Mouse (Mus musculus): Measurements from ENCODE around the gene Mcemp1. TPM values are rescaled to one million over a fixed set of nuclear protein-coding genes. Genes with fewer than 3 reads are reported as not detected.
A peak's percentile ranks its signal among the peaks of the same experiment; 100 is the strongest.

Gene Mcemp1
- total RNA-seq (2018; cell fraction: chromatin; rRNA removed), result under 1 TPM in 2 of 26 experiments, not detected in 24; 0.48 to 0.49 TPM
- total RNA-seq (2018; cell fraction: cytosol; rRNA removed), result under 1 TPM in 25 of 26 experiments, not detected in 1; 0.25 to 0.99 (median 0.52) TPM
- total RNA-seq (2018; cell fraction: nucleus; rRNA removed), result under 1 TPM in 14 of 26 experiments, not detected in 12; 0.34 to 0.96 (median 0.47) TPM
- 0.22 to 0.92 TPM (median 0.34 TPM) in 3 replicates for polyA plus RNA-seq (2018)

DNA sequence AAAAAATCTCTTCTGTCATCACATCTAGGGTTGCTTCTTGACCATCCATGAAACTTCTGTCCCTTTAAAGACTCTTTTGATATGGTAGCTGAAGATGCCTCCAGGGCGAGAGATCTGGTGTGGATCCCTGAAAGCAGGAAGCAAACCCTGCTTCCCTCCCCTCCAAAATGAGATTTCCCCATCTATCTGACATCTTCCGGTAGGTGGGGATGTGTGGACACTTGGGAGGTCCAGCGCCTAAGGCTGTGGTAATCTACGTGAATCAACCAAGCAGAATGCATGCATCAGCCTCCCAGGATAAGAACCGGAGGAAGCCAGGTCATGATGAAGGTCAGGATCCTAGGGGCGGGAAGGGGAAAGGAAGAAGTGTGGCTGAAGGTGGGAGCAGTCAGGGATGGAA, at the start of gene Mcemp1:
Mcemp1 (plus strand) TSS at position 248 of the 400 bp plus-strand sequence.
- Histone ChIP-seq H3K36me3 (ENCODE audit: inconsistent target) (no peaks in the 10 kb centered on the region), H3K27ac (peak within 1 kb of the TSS; percentile 45), H3K79me2 (ENCODE audit: inconsistent target) (peaks cover 5% of the 10 kb centered on the region; the same call in 1 of the 2 replicates), H3K4me3 (ENCODE audit: inconsistent target) (no peak within 1 kb of the TSS)
- WGBS (ENCODE audit: missing documents), result 49% methylated on average over 6 of the region's 6 CpGs

DNA sequence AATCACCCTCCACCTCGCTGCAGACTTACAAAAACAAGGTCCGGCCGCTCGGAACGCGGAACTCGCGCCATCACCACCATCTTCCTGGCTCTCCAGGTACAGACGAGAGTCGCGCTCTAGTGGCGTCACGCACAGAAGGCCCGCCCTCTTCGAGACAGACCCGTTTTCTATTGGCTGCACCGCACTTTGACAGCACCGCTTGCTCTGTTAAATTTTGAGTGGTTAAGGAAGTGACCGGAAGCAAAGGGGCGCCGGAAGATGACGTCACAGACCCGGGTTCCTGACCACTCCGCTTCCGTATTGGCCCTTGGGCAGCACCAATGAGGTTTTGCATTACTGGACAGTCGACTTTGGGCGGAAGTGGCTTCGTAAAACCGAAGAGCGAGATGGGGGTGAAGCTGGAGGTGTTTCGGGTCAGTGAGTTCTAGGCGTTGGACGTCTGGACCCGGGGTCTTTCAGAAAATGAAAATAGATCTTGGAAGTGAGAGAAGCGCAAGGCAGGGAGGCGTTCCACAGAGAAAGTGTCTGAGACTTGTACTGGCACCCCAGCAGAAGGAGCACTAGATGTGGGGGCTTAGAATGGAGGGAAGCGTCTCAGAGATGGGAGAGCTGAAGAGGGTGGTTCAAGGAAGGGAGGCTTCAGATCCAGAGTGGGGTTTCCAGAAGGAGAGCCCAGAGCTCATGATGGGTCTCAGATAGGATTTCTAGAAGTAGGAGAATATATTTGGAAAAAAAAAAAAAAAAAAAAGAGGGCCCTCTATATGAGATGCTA, 44.2 kb upstream of the Mcemp1 start, which contains the start of the genes Xab2 and Pet100:
Xab2 (minus strand) TSS at position 118 of the 772 bp plus-strand sequence.
Pet100 (plus strand) TSS at position 350 of the 772 bp plus-strand sequence.
- WGBS (ENCODE audit: missing documents), result 1% methylated on average over 36 of the region's 37 CpGs
- Histone ChIP-seq H3K36me3 (ENCODE audit: inconsistent target) (peaks cover 32% of the 10 kb centered on the region), H3K4me3 (ENCODE audit: inconsistent target) (peak within 1 kb of the TSS; percentile 99), H3K79me2 (ENCODE audit: inconsistent target) (peaks cover 44% of the 10 kb centered on the region), H3K27ac (peak within 1 kb of the TSS; percentile 46)

DNA sequence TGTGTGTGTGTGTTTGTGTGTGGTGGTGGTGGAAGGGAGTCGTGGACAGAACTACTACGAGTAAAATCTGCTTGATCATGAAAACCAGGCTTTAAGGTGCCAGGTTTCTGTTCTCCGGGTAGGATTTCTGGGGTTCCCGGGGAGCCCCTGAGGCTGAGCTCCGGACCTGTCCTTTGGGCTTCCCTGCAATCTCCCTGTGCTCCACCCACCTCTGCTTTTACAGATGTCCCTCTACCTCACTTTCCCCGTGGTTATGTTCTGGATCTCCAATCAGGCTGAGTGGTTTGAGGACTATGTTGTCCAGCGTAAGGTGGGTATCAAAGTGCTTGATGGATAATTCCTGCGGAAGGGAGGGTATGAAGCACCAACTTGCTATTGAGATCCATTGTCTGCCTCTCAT, 43.4 kb upstream of the Mcemp1 start:
- no peak overlapping the region for H3K27ac ChIP-seq
- H3K4me3 ChIP-seq (ENCODE audit: inconsistent target), result peak overlapping the region; percentile 99
- H3K36me3 ChIP-seq (ENCODE audit: inconsistent target), result peaks cover 24% of the 10 kb centered on the region
- 74% methylated on average over 4 of the region's 8 CpGs for WGBS (ENCODE audit: missing documents)
- peaks cover 44% of the 10 kb centered on the region for H3K79me2 ChIP-seq (ENCODE audit: inconsistent target)

DNA sequence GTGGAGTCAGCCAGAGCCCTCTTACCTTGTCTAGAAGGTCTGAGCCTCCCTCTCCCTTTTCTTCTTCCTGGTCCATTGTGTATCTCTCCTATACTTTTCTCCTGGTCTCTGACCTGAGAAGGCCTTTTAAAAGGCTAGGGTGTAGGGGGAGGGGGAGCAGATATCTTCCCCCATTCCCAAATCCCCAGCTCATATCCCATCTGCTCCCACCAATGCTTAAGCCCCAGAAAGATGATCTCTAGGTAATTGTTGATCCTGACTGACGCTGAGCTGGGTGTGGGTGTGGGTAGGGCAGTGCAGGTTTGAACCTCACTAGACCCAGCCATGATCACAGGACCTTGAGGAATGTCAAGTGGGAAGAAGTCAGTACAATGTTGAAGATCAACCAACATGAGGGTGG, 40.1 kb upstream of the Mcemp1 start, which contains the start of gene Pcp2:
Pcp2 (minus strand) TSS at position 101 of the 400 bp plus-strand sequence.
- WGBS (ENCODE audit: missing documents), result 100% methylated on average over 1 of the region's 1 CpGs
- H3K36me3 ChIP-seq (ENCODE audit: inconsistent target), result 0 out of 2 replicates have a peak, but pooled peaks cover 8% of the 10 kb centered on the region
- peaks cover 17% of the 10 kb centered on the region for H3K79me2 ChIP-seq (ENCODE audit: inconsistent target)
- H3K4me3 ChIP-seq (ENCODE audit: inconsistent target), result no peak within 1 kb of the TSS
- H3K27ac ChIP-seq, result no peak within 1 kb of the TSS

DNA sequence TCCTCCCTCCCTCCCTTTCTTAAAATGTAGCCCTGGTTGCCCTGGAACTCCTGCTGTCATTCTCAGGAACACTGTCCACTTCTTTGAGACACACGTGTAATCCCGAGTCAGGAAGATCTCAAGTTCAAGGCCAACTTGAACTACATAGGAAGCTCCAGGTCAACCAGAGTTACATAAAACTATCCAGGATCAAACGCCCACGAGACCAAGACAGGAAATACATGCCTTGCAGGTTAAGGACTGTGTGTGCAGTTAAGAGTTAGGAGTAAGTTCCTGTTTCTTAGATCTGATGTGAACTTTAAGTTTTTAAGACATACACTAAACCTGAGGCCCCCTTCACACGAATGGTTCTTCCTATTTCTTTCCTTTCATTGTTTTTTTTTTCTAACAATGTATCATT, 38.6 kb upstream of the Mcemp1 start:
- 0 out of 2 replicates have a peak, but pooled peaks cover 8% of the 10 kb centered on the region for H3K36me3 ChIP-seq (ENCODE audit: inconsistent target)
- H3K79me2 ChIP-seq (ENCODE audit: inconsistent target), result peaks cover 18% of the 10 kb centered on the region
- no peak overlapping the region for H3K4me3 ChIP-seq (ENCODE audit: inconsistent target)

DNA sequence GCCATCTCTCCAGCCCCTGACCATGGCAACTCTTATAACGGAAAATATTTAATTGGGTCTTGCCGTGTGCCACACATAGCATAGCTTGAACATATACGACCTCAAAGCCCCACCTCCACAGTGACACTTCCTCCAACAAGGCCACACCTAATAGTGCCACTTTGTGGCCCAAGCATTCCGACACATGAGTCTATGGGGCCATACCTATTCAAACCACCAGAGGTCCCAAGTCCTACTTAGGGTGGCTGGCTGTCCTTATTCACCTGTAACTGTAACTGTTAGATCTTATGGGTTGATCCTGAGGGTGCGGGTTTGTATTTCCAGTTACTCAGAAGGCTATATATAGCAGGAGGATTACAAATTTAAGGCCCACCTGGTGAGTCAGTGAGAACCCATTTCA, 37.5 kb upstream of the Mcemp1 start:
- Histone ChIP-seq H3K27ac (no peak overlapping the region), H3K36me3 (ENCODE audit: inconsistent target) (peaks cover 10% of the 10 kb centered on the region), H3K79me2 (ENCODE audit: inconsistent target) (peaks cover 24% of the 10 kb centered on the region), H3K4me3 (ENCODE audit: inconsistent target) (no peak overlapping the region)
- 80% methylated on average over 5 of the region's 5 CpGs for WGBS (ENCODE audit: missing documents)

More for the DNA sequence above, 38.6 kb upstream of the Mcemp1 start:
- 15% methylated on average over 5 of the region's 5 CpGs for WGBS (ENCODE audit: missing documents)
- no peak overlapping the region for H3K27ac ChIP-seq

DNA sequence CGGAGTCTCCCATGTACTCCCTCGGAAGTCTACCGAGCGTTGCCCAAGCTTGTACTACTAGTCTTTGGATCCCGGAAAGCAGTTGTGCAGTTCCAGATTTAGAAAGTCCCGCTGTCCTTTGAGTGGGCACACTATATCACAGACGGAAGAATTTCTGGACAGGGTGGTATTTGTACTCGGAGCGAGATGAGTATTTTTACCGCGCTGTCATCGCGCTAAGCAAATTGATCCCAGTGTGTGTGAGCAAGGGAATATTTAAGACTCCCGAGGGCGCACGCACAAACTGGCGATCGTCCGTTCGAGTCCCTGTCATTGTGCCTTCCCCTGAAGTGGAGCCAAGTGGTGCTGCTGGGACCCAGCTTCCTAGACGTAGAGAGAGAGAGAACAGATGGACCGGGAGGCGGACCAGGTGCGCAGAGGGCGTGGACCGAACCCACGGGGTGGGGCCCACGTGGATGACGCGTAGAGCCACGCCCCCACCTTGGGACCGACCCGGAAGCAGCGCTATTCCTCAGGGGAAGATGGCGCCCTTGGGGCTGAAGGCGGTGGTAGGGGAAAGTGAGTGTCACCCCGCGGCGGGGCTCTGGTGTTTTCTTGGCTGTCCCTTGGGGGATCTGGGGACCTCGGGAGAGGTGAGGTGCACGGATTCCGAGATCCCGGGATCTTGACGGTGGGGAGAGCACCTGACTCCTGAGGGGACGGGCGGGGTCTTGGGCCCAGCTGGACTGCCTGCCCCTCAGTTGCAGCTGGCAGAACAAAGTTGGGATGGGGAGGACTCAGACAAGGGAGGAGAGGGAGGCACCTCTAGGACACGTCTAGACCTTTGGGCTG, 34.7 kb upstream of the Mcemp1 start, which contains the start of gene Stxbp2:
Stxbp2 (plus strand) TSS at position 309 of the 831 bp plus-strand sequence.
- peaks cover 31% of the 10 kb centered on the region for H3K36me3 ChIP-seq (ENCODE audit: inconsistent target)
- peak within 1 kb of the TSS; percentile 83 for H3K27ac ChIP-seq
- WGBS (ENCODE audit: missing documents), result 4% methylated on average over 43 of the region's 47 CpGs
- H3K79me2 ChIP-seq (ENCODE audit: inconsistent target), result peaks cover 37% of the 10 kb centered on the region
- H3K4me3 ChIP-seq (ENCODE audit: inconsistent target), result peak within 1 kb of the TSS; percentile 100

DNA sequence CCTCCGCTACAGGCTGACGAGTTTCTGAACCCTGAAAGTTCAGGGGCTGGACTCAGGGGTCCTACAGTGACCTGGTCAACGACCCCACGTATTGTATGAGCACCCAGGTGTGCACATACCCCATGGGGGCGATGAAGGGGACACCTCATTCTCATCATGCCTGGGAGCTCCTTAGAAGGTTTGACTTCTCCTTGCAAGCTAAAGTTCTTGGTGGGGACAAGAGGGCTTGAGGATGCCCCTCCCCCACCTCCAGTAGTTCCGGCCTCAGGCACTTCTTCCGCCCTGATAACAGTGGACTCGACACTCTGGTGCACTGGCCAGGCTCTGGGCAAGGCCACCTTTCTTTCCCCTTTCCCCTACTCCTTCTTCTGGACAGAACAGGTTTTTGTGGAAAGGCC, 34.1 kb upstream of the Mcemp1 start:
- 0% methylated on average over 8 of the region's 8 CpGs for WGBS (ENCODE audit: missing documents)
- Histone ChIP-seq H3K36me3 (ENCODE audit: inconsistent target) (peaks cover 37% of the 10 kb centered on the region), H3K27ac (peak overlapping the region; percentile 83), H3K4me3 (ENCODE audit: inconsistent target) (peak overlapping the region; percentile 100), H3K79me2 (ENCODE audit: inconsistent target) (peaks cover 37% of the 10 kb centered on the region)

DNA sequence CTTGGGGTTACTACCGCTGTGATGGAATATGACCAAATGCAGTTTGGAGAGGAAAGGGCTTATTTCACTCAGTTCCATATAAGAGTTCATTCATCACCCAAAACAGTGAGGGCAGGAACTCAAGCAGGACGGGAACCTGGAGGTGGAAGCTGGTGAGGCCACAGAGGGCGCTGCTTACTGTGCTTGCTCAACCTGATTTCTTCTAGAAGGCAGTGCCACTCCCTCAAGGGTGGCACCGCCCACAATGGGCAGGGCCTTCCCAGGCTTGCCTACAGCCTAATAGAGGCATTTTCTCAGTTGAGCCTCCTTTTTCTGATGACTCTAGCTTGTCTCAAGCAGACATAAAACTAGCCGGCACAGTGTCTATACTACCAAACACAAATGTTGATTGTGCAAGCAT, 19.8 kb upstream of the Mcemp1 start:
- WGBS (ENCODE audit: missing documents), result 14% methylated on average over 5 of the region's 5 CpGs
- peaks cover 27% of the 10 kb centered on the region for H3K36me3 ChIP-seq (ENCODE audit: inconsistent target)
- no peak overlapping the region for H3K4me3 ChIP-seq (ENCODE audit: inconsistent target)
- H3K27ac ChIP-seq, result peak overlapping the region; percentile 25; the same call in 1 of the 2 replicates
- H3K79me2 ChIP-seq (ENCODE audit: inconsistent target), result no peaks in the 10 kb centered on the region

DNA sequence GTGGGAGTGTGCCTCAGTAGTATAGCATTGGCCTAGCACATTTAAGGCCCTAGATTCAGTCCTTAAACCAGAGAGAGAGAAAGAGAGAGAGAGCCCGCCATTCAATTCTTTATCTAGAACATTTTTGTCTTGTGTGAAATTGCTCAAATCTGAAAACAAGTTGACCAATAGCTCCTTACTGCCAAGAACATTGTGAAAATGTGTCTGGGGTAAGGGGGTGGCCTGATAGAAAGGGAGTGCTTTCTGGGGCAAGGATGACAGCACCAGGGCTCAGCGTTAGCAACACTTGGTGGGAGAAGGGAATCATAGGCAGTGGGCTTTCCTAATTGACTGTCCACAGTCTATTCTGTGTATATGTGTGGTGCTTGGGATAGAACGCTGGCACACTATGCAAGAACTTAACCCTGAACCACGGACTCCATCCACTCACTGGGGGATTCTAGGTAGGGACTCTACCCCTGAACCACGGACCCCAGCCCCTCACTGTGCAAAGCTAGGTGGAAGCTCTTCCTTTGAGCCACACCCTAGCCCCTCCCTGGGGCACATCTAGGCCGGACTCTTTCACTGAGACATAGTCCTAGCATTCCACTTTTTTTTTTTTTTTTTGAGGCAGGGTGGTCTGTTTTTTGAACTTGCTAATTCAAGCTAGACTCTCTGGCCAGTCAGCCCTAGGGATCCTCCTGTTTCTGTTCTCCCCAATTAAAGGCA, 18.6 kb upstream of the Mcemp1 start:
- no peak overlapping the region for H3K4me3 ChIP-seq (ENCODE audit: inconsistent target)
- peak overlapping the region; percentile 25; the same call in 1 of the 2 replicates for H3K27ac ChIP-seq
- peaks cover 15% of the 10 kb centered on the region; the same call in 1 of the 2 replicates for H3K36me3 ChIP-seq (ENCODE audit: inconsistent target)
- 90% methylated on average over 6 of the region's 6 CpGs for WGBS (ENCODE audit: missing documents)
- no peaks in the 10 kb centered on the region for H3K79me2 ChIP-seq (ENCODE audit: inconsistent target)

DNA sequence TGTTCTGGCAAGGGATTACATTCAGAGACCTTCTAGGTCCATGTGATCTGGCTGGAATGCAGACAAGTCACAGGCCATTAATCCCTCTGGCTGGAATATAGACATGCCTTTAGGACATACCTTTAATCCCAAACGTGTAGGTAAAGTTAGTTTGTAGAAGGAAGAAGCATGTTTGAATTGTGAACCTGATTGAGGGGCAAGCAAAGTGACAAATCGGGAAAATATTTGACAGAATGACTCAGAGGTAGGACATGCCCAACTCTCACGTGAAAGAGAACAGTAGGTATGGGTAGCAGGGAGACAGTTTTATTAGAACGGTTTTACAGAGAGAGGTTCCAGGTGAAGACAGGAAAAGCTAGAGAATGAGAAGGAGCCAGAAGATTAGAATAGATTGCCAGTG, 18.0 kb upstream of the Mcemp1 start:
- 80% methylated on average over 4 of the region's 4 CpGs for WGBS (ENCODE audit: missing documents)
- Histone ChIP-seq H3K27ac (peak overlapping the region; percentile 86), H3K4me3 (ENCODE audit: inconsistent target) (no peak overlapping the region), H3K36me3 (ENCODE audit: inconsistent target) (peaks cover 11% of the 10 kb centered on the region; the same call in 1 of the 2 replicates), H3K79me2 (ENCODE audit: inconsistent target) (no peaks in the 10 kb centered on the region)

DNA sequence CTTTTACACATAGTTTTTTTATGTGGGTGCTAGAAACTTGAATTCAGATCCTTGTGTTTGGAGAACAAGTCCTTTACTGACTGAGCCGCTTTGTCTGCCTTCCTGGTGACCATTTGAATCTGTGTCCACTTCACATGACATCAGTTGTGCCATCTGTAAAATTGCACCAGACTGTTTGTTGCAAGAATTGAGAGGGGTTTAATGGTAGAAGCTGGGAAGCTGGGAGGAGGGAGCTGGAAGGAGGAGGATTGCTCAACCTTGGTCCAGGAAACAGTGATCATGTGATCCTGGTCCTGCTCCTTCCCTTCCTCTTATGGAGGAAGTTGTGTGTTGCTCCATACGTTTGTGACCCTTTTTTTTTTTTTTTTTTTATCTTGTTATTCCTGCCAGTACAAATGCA, 17.3 kb upstream of the Mcemp1 start:
- Histone ChIP-seq H3K36me3 (ENCODE audit: inconsistent target) (peaks cover 6% of the 10 kb centered on the region; the same call in 1 of the 2 replicates), H3K4me3 (ENCODE audit: inconsistent target) (no peak overlapping the region; the same call in 1 of the 2 replicates), H3K27ac (peak overlapping the region; percentile 86), H3K79me2 (ENCODE audit: inconsistent target) (no peaks in the 10 kb centered on the region)
- WGBS (ENCODE audit: missing documents), result 6% methylated on average over 2 of the region's 2 CpGs

DNA sequence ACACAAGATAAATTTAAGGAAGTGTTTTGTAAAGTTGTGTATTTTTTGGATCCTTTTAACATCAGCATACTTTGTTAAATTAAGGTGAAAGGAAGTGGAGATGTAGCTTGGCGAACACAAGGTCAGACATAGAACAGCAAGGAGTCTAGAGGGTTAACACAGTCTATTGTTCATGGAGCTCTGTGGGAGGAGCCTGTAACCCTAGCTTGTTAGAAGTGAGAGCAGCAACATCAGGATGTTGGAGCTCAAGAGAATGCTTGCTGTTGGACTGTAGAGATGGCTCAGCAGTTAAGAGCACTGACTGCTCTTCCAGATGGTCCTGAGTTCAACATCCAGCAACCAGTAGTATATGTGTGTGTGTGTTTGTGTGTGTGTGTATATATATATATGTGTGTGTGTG, 16.6 kb upstream of the Mcemp1 start:
- peak overlapping the region; percentile 86 for H3K27ac ChIP-seq
- 22% methylated on average over 1 of the region's 1 CpGs for WGBS (ENCODE audit: missing documents)

More for the DNA sequence above, 16.6 kb upstream of the Mcemp1 start:
- Histone ChIP-seq H3K36me3 (ENCODE audit: inconsistent target) (no peaks in the 10 kb centered on the region), H3K79me2 (ENCODE audit: inconsistent target) (no peaks in the 10 kb centered on the region), H3K4me3 (ENCODE audit: inconsistent target) (peak overlapping the region; percentile 4; the same call in 1 of the 2 replicates)

Data from macrophage (primary cell).